Mouse (Mus musculus): Measurements from ENCODE around the gene Golph3.

- TF ChIP-seq CTCF (IDR thresholded peaks at IDR 0.05; ENCODE audit: borderline replicate concordance, extremely low read depth, insufficient read depth, insufficient read length) (no peak), POLR2A (IDR thresholded peaks at IDR 0.05; ENCODE audit: borderline replicate concordance, extremely low read depth, insufficient read depth, insufficient read length, poor library complexity, severe bottlenecking) (no peak)
These were observed 73.5 kb downstream of the Golph3 start for GRCm38 (mm10) chr15:12394758-12395157.

Measured in brain, embryonic 14.5 days (tissue).